7 mouse cellular contexts compared by ENCODE assay signal in genomic region chr5:139730712-139731486, GRCm38 (mm10). TPM values are rescaled to one million over a fixed set of nuclear protein-coding genes. Genes with fewer than 3 reads are reported as not detected.
DNase-seq lines count a peak whose midpoint lies in the region; ATAC-seq and TF ChIP-seq lines count a peak whose summit lies in the region.

No protein-coding gene starts in this region.

- DNase-seq in lung, postnatal 10 days: peak; percentile 38
- DNase-seq in lung, adult 2 months: no peak
- DNase-seq in embryo, embryonic 9.5 days (ENCODE audit: extremely low spot score): peak; percentile 48
- DNase-seq in T-cell, adult 2 months (ENCODE audit: low spot score): no peak
- DNase-seq in adrenal gland, postnatal 36 days: no peak

- H3K36me3 ChIP-seq in hindbrain, embryonic 13.5 days: no peaks in the 10 kb centered on the region
- H3K36me3 ChIP-seq in liver, embryonic 15.5 days (replicated peaks): peaks cover 38% of the 10 kb centered on the region; the same call in 1 of the 2 replicates

- TF ChIP-seq POLR2A in lung, adult 2 months (IDR thresholded peaks at IDR 0.05; ENCODE audit: borderline replicate concordance, extremely low read depth, low read depth, low read length): no peak

- no peak for TF ChIP-seq CTCF in lung, adult 2 months (IDR thresholded peaks at IDR 0.05; ENCODE audit: insufficient read depth, low read length)

- 34% methylated on average over 8 of the region's 8 CpGs for WGBS in lung, adult 2 months
- 51% methylated on average over 8 of the region's 8 CpGs for WGBS in hindbrain, embryonic 13.5 days
- WGBS in liver, embryonic 15.5 days (ENCODE audit: insufficient replicate concordance): 76% methylated on average over 8 of the region's 8 CpGs

- no peaks in the 10 kb centered on the region for H3K9me3 ChIP-seq in hindbrain, embryonic 13.5 days
- H3K9me3 ChIP-seq in liver, embryonic 15.5 days (replicated peaks): no peaks in the 10 kb centered on the region

- peak overlapping the region; percentile 62 for H3K27ac ChIP-seq in hindbrain, embryonic 13.5 days
- H3K27ac ChIP-seq in liver, embryonic 15.5 days (replicated peaks): peak overlapping the region; percentile 39

- H3K4me1 ChIP-seq in lung, adult 2 months (ENCODE audit: control insufficient read depth, insufficient read depth, low read length): peaks cover 9% of the 10 kb centered on the region
- peaks cover 55% of the 10 kb centered on the region for H3K4me1 ChIP-seq in hindbrain, embryonic 13.5 days (replicated peaks)
- H3K4me1 ChIP-seq in liver, embryonic 15.5 days (replicated peaks): peaks cover 95% of the 10 kb centered on the region

- H3K27me3 ChIP-seq in hindbrain, embryonic 13.5 days: peaks cover 18% of the 10 kb centered on the region
- no peaks in the 10 kb centered on the region for H3K27me3 ChIP-seq in liver, embryonic 15.5 days

- ATAC-seq in hindbrain, embryonic 13.5 days (ENCODE audit: low FRiP score): no peak
- no peak for ATAC-seq in liver, embryonic 15.5 days (ENCODE audit: insufficient read depth)

- peak overlapping the region; percentile 43; the same call in 1 of the 2 replicates for H3K9ac ChIP-seq in hindbrain, embryonic 13.5 days
- H3K9ac ChIP-seq in liver, embryonic 15.5 days: no peak overlapping the region

- H3K4me2 ChIP-seq in hindbrain, embryonic 13.5 days: 0 out of 2 replicates have a peak overlapping the region, but pooled peaks have one; percentile 13
- no peak overlapping the region for H3K4me2 ChIP-seq in liver, embryonic 15.5 days

- no peak overlapping the region for H3K4me3 ChIP-seq in lung, adult 2 months (replicated peaks; ENCODE audit: extremely low read depth, low read depth, low read length)
- no peak overlapping the region for H3K4me3 ChIP-seq in hindbrain, embryonic 13.5 days
- no peak overlapping the region for H3K4me3 ChIP-seq in liver, embryonic 15.5 days (replicated peaks)

RNA-seq across cellular contexts. Expression of gene Micall2, which starts 5.2 kb away (rescaled TPM):
- 3.7 and 5.0 TPM in 2 replicates for polyA plus RNA-seq in lung, adult 2 months (2012; rRNA removed)
- polyA plus RNA-seq in hindbrain, embryonic 13.5 days (2015; fragmentation: Nextera tagmentation; extraction: Ambion mirVana): 8.1 TPM in 2 replicates
- 12.1 and 12.3 TPM in 2 replicates for polyA plus RNA-seq in liver, embryonic 15.5 days (2015; fragmentation: Nextera tagmentation; extraction: Ambion mirVana)
- 10 to 100 TPM; 10.5 to 11.2 TPM for total RNA-seq in adrenal gland, postnatal 36 days (2021)

RNA-seq across cellular contexts. Expression of gene Ints1, which starts 44.6 kb away (rescaled TPM):
- 51.0 and 56.4 TPM in 2 replicates for polyA plus RNA-seq in lung, adult 2 months (2012; rRNA removed)
- polyA plus RNA-seq in hindbrain, embryonic 13.5 days (2015; fragmentation: Nextera tagmentation; extraction: Ambion mirVana): 24.7 and 27.3 TPM in 2 replicates
- polyA plus RNA-seq in liver, embryonic 15.5 days (2015; fragmentation: Nextera tagmentation; extraction: Ambion mirVana): 11.8 and 12.5 TPM in 2 replicates
- total RNA-seq in adrenal gland, postnatal 36 days (2021): 10 to 100 TPM; 51.3 to 54.3 TPM

Comparison
In these comparisons a context has a peak if more than half of its experiments do, and no peak if none do; other contexts are left out.
1. DNase-seq: peak in lung, postnatal 10 days (single experiment) and embryo, embryonic 9.5 days (single experiment); none in lung, adult 2 months (single experiment), T-cell, adult 2 months (single experiment) and adrenal gland, postnatal 36 days (0 of 2).